Mouse (Mus musculus) bone marrow, adult 2 months (tissue): ENCODE results near the gene Nmur2.

ENCODE experiments used
- CTCF ChIP-seq: fragments of 200-500 bp; IDR thresholded peaks from 2 replicates; pipeline ENCODE4 v1.5.1; 2011; ENCODE audit warnings: low read length, control low read depth; ENCODE audit not compliant: control insufficient read depth, insufficient read depth
- POLR2A ChIP-seq: fragments of 200-500 bp; IDR thresholded peaks from 2 replicates; pipeline ENCODE4 v1.6.1; 2011; ENCODE audit warnings: low read depth, mild to moderate bottlenecking, control low read depth, low read length, borderline replicate concordance; ENCODE audit not compliant: control insufficient read depth

DNA sequence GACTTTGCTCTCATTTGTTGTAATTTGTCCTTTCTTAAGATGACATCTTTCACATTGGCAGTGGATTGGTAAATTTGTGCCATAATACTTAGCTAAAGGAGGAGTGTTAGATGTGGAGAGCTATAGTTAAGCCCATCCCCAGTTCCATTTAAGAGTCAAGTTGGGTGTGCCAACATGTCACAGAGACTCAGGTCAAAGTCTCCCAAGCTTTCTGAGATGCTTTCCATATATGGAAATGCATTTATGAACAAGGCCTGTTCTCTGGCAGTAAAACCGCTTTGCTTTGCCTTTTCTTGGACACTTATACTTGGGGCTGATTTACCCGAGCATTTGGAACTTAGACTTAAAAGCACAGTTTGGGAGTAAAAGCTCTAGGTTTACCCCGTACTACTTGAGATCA lies 18.4 kb upstream of the Nmur2 start:
- TF ChIP-seq CTCF (no peak), POLR2A (no peak)
